14 mouse cellular contexts compared by ENCODE assay signal in genomic region chr2:59446671-59447070, GRCm38 (mm10). TPM values are rescaled to one million over a fixed set of nuclear protein-coding genes. Genes with fewer than 3 reads are reported as not detected.
A peak's percentile ranks its signal among the peaks of the same experiment; 100 is the strongest.
DNase-seq lines count a peak whose midpoint lies in the region; ATAC-seq lines count a peak whose summit lies in the region.
"Had no signal": no experiment of that assay in that cellular context is flagged by ENCODE, and none has a peak within 500 bp of the region (broad histone marks: within the 10 kb centered on the region; RNA-seq: fewer than 3 reads in every experiment).

No protein-coding gene starts in this region.

- WGBS in hindbrain, embryonic 16.5 days, result 60% methylated on average over 6 of the region's 6 CpGs
- 74% methylated on average over 6 of the region's 6 CpGs for WGBS in hindbrain, embryonic 12.5 days

- no peak overlapping the region for H3K4me2 ChIP-seq in hindbrain, embryonic 16.5 days (ENCODE audit: low read length)
- H3K4me2 ChIP-seq in hindbrain, embryonic 12.5 days (replicated peaks), result no peak overlapping the region
- H3K4me2 ChIP-seq: heart, embryonic 15.5 days; liver, embryonic 13.5 days; neural tube, embryonic 13.5 days had no signal

- no peaks in the 10 kb centered on the region for H3K36me3 ChIP-seq in hindbrain, embryonic 16.5 days (ENCODE audit: control insufficient read depth, insufficient read depth, low read length)
- no peaks in the 10 kb centered on the region for H3K36me3 ChIP-seq in hindbrain, embryonic 12.5 days
- H3K36me3 ChIP-seq: heart, embryonic 15.5 days; liver, embryonic 13.5 days; neural tube, embryonic 13.5 days had no signal

- no peaks in the 10 kb centered on the region for H3K9me3 ChIP-seq in hindbrain, embryonic 16.5 days (ENCODE audit: control insufficient read depth, low read length)
- H3K9me3 ChIP-seq in hindbrain, embryonic 12.5 days (replicated peaks), result no peaks in the 10 kb centered on the region
- H3K9me3 ChIP-seq: heart, embryonic 15.5 days; liver, embryonic 13.5 days; neural tube, embryonic 13.5 days had no signal

- H3K27me3 ChIP-seq in hindbrain, embryonic 16.5 days (replicated peaks; ENCODE audit: control insufficient read depth, insufficient read depth, low read length), result no peaks in the 10 kb centered on the region
- H3K27me3 ChIP-seq in hindbrain, embryonic 12.5 days, result no peaks in the 10 kb centered on the region
- H3K27me3 ChIP-seq: heart, embryonic 15.5 days; liver, embryonic 13.5 days; neural tube, embryonic 13.5 days had no signal

- no peak overlapping the region for H3K27ac ChIP-seq in hindbrain, embryonic 16.5 days (ENCODE audit: low read depth, low read length)
- H3K27ac ChIP-seq in hindbrain, embryonic 12.5 days, result no peak overlapping the region
- H3K27ac ChIP-seq: heart, embryonic 15.5 days; liver, embryonic 13.5 days; neural tube, embryonic 13.5 days had no signal

- no peak overlapping the region for H3K9ac ChIP-seq in hindbrain, embryonic 16.5 days (ENCODE audit: low read depth, low read length)
- H3K9ac ChIP-seq in hindbrain, embryonic 12.5 days, result no peak overlapping the region
- H3K9ac ChIP-seq: heart, embryonic 15.5 days; liver, embryonic 13.5 days; neural tube, embryonic 13.5 days had no signal

- no peak overlapping the region for H3K4me3 ChIP-seq in hindbrain, embryonic 16.5 days (ENCODE audit: low read length)
- H3K4me3 ChIP-seq in hindbrain, embryonic 12.5 days, result no peak overlapping the region
- H3K4me3 ChIP-seq: heart, embryonic 15.5 days; liver, embryonic 13.5 days; neural tube, embryonic 13.5 days had no signal

- peak; percentile 41 for DNase-seq in urinary bladder, postnatal 14 days (ENCODE audit: low spot score)
- no peak for DNase-seq in urinary bladder, postnatal 10 days (ENCODE audit: low spot score)
- DNase-seq in cerebellum, postnatal 10 days, result peak; percentile 94 to 95
- no peak for DNase-seq in right cerebral cortex, postnatal 10 days (ENCODE audit: low spot score in 2 of 2)
- DNase-seq: adrenal gland, postnatal 10 days; kidney, adult 18-20 months; liver, embryonic 13.5 days; spleen, adult 18-20 months had no signal

- peak; percentile 80 for ATAC-seq in hindbrain, embryonic 16.5 days
- no peak for ATAC-seq in hindbrain, embryonic 12.5 days (ENCODE audit: low FRiP score)
- ATAC-seq in frontal cortex, adult (ENCODE audit: low TSS enrichment), result no peak

- no peaks in the 10 kb centered on the region for H3K4me1 ChIP-seq in hindbrain, embryonic 16.5 days (ENCODE audit: control insufficient read depth, insufficient read depth, low read depth, low read length)
- H3K4me1 ChIP-seq in hindbrain, embryonic 12.5 days, result no peaks in the 10 kb centered on the region
- H3K4me1 ChIP-seq: heart, embryonic 15.5 days; liver, embryonic 13.5 days; neural tube, embryonic 13.5 days had no signal

RNA-seq across cellular contexts. Expression of gene Dapl1, which starts 37.8 kb away (rescaled TPM):
- 1.4 and 2.2 TPM in 2 replicates for polyA plus RNA-seq in hindbrain, embryonic 16.5 days (2015; fragmentation: Nextera tagmentation; extraction: Ambion mirVana)
- polyA plus RNA-seq in hindbrain, embryonic 12.5 days (2016; fragmentation: Nextera tagmentation; extraction: Ambion mirVana), result 1.6 and 3.4 TPM in 2 replicates
- polyA plus RNA-seq: C2C12; neural tube, embryonic 13.5 days had no signal

Comparison
In these comparisons a context has a peak if more than half of its experiments do, and no peak if none do; other contexts are left out.
1. DNase-seq: peak in urinary bladder, postnatal 14 days (single experiment) and cerebellum, postnatal 10 days (2 of 2); none in urinary bladder, postnatal 10 days (single experiment) and right cerebral cortex, postnatal 10 days (0 of 2).